Mouse (Mus musculus) lung, postnatal 0 days (tissue): Measurements from ENCODE around the gene Krr1. TPM values are rescaled to one million over a fixed set of nuclear protein-coding genes. Genes with fewer than 3 reads are reported as not detected.

Experiments
- ATAC-seq: fragments of 200-750 bp; cut with Nextera tagmentation; 2 replicates; pipeline ENCODE4 v1.8.0; 2017; ENCODE audit warnings: moderate library complexity
- DNase-seq: peaks from one replicate; pipeline ENCODE4 v3.0.0-alpha.2; 2016; ENCODE audit warnings: low spot score
- H3K27ac ChIP-seq: fragments of 300-500 bp; sonication (generic); 2 replicates; pipeline ENCODE4 v1.5.1; 2014; ENCODE audit warnings: antibody characterized with exemption, mild to moderate bottlenecking, low read length, mixed read lengths
- H3K27me3 ChIP-seq: fragments of 300-500 bp; sonication (generic); replicated peaks from 2 replicates; pipeline ENCODE4 v1.6.1; 2014; ENCODE audit warnings: low read length, mixed read lengths; ENCODE audit not compliant: insufficient read depth
- H3K36me3 ChIP-seq: fragments of 300-500 bp; sonication (generic); 2 replicates; pipeline ENCODE4 v1.6.1; 2014; ENCODE audit warnings: low read length, mixed read lengths; ENCODE audit not compliant: insufficient read depth
- H3K4me1 ChIP-seq: fragments of 300-500 bp; sonication (generic); 2 replicates; pipeline ENCODE4 v1.6.1; 2014; ENCODE audit warnings: antibody characterized with exemption, low read depth, low read length, mixed read lengths; ENCODE audit not compliant: insufficient read depth
- H3K4me2 ChIP-seq: fragments of 300-500 bp; sonication (generic); replicated peaks from 2 replicates; pipeline ENCODE4 v1.6.1; 2014; ENCODE audit warnings: low read depth, mild to moderate bottlenecking, low read length, moderate library complexity, mixed read lengths
- H3K4me3 ChIP-seq: fragments of 300-500 bp; sonication (generic); 2 replicates; pipeline ENCODE4 v1.5.1; 2014; ENCODE audit warnings: low read depth, low read length
- H3K9ac ChIP-seq: fragments of 300-500 bp; sonication (generic); replicated peaks from 2 replicates; pipeline ENCODE4 v1.6.1; 2014; ENCODE audit warnings: low read depth, mild to moderate bottlenecking
- H3K9me3 ChIP-seq: fragments of 300-500 bp; sonication (generic); 2 replicates; pipeline ENCODE4 v1.6.1; 2016; ENCODE audit warnings: low read length, mixed read lengths
- CTCF ChIP-seq: IDR thresholded peaks from 2 replicates; pipeline ENCODE4 v1.5.1; 2016; ENCODE audit warnings: antibody characterized with exemption, mild to moderate bottlenecking
- EP300 ChIP-seq: IDR thresholded peaks from 2 replicates; pipeline ENCODE4 v1.6.1; 2016; ENCODE audit warnings: antibody characterized with exemption, mild to moderate bottlenecking, control low read depth
- WGBS: fragments of 180-500 bp; shearing (Covaris S2); extraction: QIAGEN DNeasy Blood & Tissue Kit; methylation state at CpG from one replicate; pipeline ENCODE4 v1.1.7; 2014; 5-methylcytosine and 5-hydroxymethylcytosine counted together
- polyA plus RNA-seq: library from polyadenylated mRNA; unstranded; fragments of >200 nt; fragmentation: Nextera tagmentation; extraction: Ambion mirVana; gene quantifications from 2 replicates; pipeline ENCODE4 v1.2.1, GENCODE M21; 2015

Krr1 gene
- polyA plus RNA-seq, 1 experiment from 2014 or later = 18.6 TPM

- Histone ChIP-seq H3K4me2 (no peak overlapping the region), H3K36me3 (no peaks in the 10 kb centered on the region), H3K9me3 (no peaks in the 10 kb centered on the region), H3K4me3 (no peak overlapping the region), H3K4me1 (no peaks in the 10 kb centered on the region), H3K27me3 (no peaks in the 10 kb centered on the region), H3K9ac (no peak overlapping the region), H3K27ac (no peak overlapping the region)
- no peak for DNase-seq
- TF ChIP-seq CTCF (no peak), EP300 (no peak)
- 76% methylated on average over 11 of the region's 11 CpGs for WGBS
- peak; percentile 25; the same call in 1 of the 2 replicates for ATAC-seq
Observed at GRCm38 (mm10) chr10:111995803-111996548, 23.5 kb downstream of the Krr1 start.

DNA sequence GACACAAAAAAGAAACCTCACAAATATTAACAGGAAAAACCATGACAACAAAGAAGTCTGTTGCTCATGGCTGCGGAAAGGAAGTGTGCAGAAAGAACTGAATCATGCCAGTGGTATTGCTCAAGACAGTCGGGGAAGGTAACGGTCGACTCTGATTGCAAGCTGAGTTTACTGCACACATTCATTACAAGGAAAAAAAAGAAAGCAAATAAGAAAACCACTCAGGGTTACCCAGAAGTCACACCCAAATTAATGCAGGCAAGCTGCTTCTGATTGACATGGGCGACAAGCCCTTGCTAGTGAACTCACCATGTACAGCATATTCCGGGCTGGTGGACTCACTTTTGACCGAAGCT lies 24.1 kb downstream of the Krr1 start:
- peak; percentile 55 for ATAC-seq
- Histone ChIP-seq H3K27ac (no peak overlapping the region), H3K4me1 (no peaks in the 10 kb centered on the region), H3K9ac (no peak overlapping the region), H3K27me3 (no peaks in the 10 kb centered on the region), H3K9me3 (no peaks in the 10 kb centered on the region), H3K4me2 (no peak overlapping the region), H3K4me3 (no peak overlapping the region), H3K36me3 (no peaks in the 10 kb centered on the region)
- no peak for TF ChIP-seq EP300
- TF ChIP-seq CTCF = no peak
- WGBS = 75% methylated on average over 7 of the region's 7 CpGs
- peak; percentile 53 for DNase-seq

- no peaks in the 10 kb centered on the region for H3K9me3 ChIP-seq
- no peaks in the 10 kb centered on the region for H3K27me3 ChIP-seq
- ATAC-seq = peak; percentile 71
- H3K4me3 ChIP-seq = no peak overlapping the region
- 50% methylated on average over 8 of the region's 8 CpGs for WGBS
- H3K4me2 ChIP-seq = no peak overlapping the region
- no peak overlapping the region for H3K27ac ChIP-seq
- TF ChIP-seq CTCF (no peak), EP300 (no peak)
- DNase-seq = peak; percentile 68
- H3K9ac ChIP-seq = no peak overlapping the region
- H3K36me3 ChIP-seq = no peaks in the 10 kb centered on the region
- H3K4me1 ChIP-seq = no peaks in the 10 kb centered on the region
Observed at GRCm38 (mm10) chr10:111996911-111997347, 24.5 kb downstream of the Krr1 start.

- Histone ChIP-seq H3K4me1 (no peaks in the 10 kb centered on the region), H3K4me3 (no peak overlapping the region), H3K27ac (no peak overlapping the region), H3K9me3 (no peaks in the 10 kb centered on the region), H3K27me3 (no peaks in the 10 kb centered on the region), H3K36me3 (no peaks in the 10 kb centered on the region), H3K9ac (no peak overlapping the region), H3K4me2 (no peak overlapping the region)
- ATAC-seq (no peak), DNase-seq (no peak)
- TF ChIP-seq CTCF (no peak), EP300 (no peak)
Observed at GRCm38 (mm10) chr10:111997671-111998070, 25.2 kb downstream of the Krr1 start.

DNA sequence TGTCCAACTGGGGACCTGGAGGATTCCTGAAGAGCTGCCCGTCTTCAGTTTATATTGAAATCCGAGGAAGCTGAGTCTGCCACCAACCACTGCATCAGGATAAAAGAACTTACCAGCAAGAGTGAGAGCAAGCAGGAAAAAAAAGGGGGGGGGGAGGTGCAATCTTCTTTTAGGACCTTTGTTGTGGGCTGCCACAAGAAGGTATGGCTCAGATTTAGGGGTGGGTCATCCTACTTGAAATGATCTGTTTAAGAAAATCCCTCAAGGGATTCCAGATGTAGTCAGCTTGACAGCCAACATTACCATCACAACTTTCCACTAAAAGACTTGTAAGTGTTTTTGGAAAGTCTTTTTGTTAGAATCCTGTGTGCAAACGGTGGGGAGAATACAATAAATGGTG lies 27.3 kb downstream of the Krr1 start:
- DNase-seq (no peak), ATAC-seq (no peak)
- Histone ChIP-seq H3K36me3 (no peaks in the 10 kb centered on the region), H3K27ac (no peak overlapping the region), H3K9ac (no peak overlapping the region), H3K4me2 (no peak overlapping the region), H3K9me3 (no peaks in the 10 kb centered on the region), H3K4me3 (no peak overlapping the region), H3K27me3 (no peaks in the 10 kb centered on the region), H3K4me1 (no peaks in the 10 kb centered on the region)
- TF ChIP-seq EP300 (no peak), CTCF (no peak)
- WGBS = 45% methylated on average over 3 of the region's 3 CpGs

GRCm38 (mm10) chr10:112000568-112000967 lies 28.1 kb downstream of the Krr1 start:
- Histone ChIP-seq H3K4me3 (no peak overlapping the region), H3K27me3 (no peaks in the 10 kb centered on the region), H3K4me1 (no peaks in the 10 kb centered on the region), H3K9ac (no peak overlapping the region), H3K9me3 (no peaks in the 10 kb centered on the region), H3K27ac (no peak overlapping the region), H3K4me2 (no peak overlapping the region), H3K36me3 (no peaks in the 10 kb centered on the region)
- no peak for DNase-seq
- no peak for ATAC-seq
- TF ChIP-seq CTCF (no peak), EP300 (no peak)
- WGBS = 80% methylated on average over 5 of the region's 5 CpGs

GRCm38 (mm10) chr10:112001350-112001749 lies 28.9 kb downstream of the Krr1 start:
- H3K4me1 ChIP-seq = no peaks in the 10 kb centered on the region
- H3K27ac ChIP-seq = no peak overlapping the region
- no peak overlapping the region for H3K4me3 ChIP-seq
- DNase-seq (no peak), ATAC-seq (no peak)
- H3K9ac ChIP-seq = no peak overlapping the region
- no peaks in the 10 kb centered on the region for H3K36me3 ChIP-seq
- H3K4me2 ChIP-seq = no peak overlapping the region
- WGBS = 82% methylated on average over 2 of the region's 2 CpGs
- H3K9me3 ChIP-seq = no peaks in the 10 kb centered on the region
- H3K27me3 ChIP-seq = no peaks in the 10 kb centered on the region
- TF ChIP-seq CTCF (no peak), EP300 (no peak)
